Mouse (Mus musculus) limb, embryonic 12.5 days (tissue): ENCODE data around the gene Gpr6. TPM values are rescaled to one million over a fixed set of nuclear protein-coding genes. Genes with fewer than 3 reads are reported as not detected.
A peak's percentile ranks its signal among the peaks of the same experiment; 100 is the strongest.

Experiments used
- ATAC-seq: fragments of 200-750 bp; cut with Nextera tagmentation; 2 replicates; pipeline ENCODE4 v1.8.0; 2017; ENCODE audit warnings: low read depth, moderate TSS enrichment; ENCODE audit not compliant: insufficient number of reproducible peaks, insufficient read depth, low FRiP score, low TSS enrichment
- H3K27ac ChIP-seq: fragments of 300-500 bp; sonication (generic); 2 replicates; pipeline ENCODE4 v1.5.1; 2016; ENCODE audit warnings: mild to moderate bottlenecking, moderate library complexity
- H3K27me3 ChIP-seq: fragments of 300-500 bp; sonication (generic); 2 replicates; pipeline ENCODE4 v1.6.1; 2016; ENCODE audit warnings: mild to moderate bottlenecking, moderate library complexity
- H3K36me3 ChIP-seq: fragments of 300-500 bp; sonication (generic); 2 replicates; pipeline ENCODE4 v1.6.1; 2016; ENCODE audit warnings: mild to moderate bottlenecking, moderate library complexity
- H3K4me1 ChIP-seq: fragments of 300-500 bp; sonication (generic); replicated peaks from 2 replicates; pipeline ENCODE4 v1.6.1; 2016
- H3K4me2 ChIP-seq: fragments of 300-500 bp; sonication (generic); 2 replicates; pipeline ENCODE4 v1.6.1; 2016; ENCODE audit warnings: mild to moderate bottlenecking, moderate library complexity
- H3K4me3 ChIP-seq: fragments of 300-500 bp; sonication (generic); replicated peaks from 2 replicates; pipeline ENCODE4 v1.5.1; 2016; ENCODE audit warnings: mild to moderate bottlenecking
- H3K9ac ChIP-seq: fragments of 300-500 bp; sonication (generic); replicated peaks from 2 replicates; pipeline ENCODE4 v1.6.1; 2016; ENCODE audit warnings: mild to moderate bottlenecking, moderate library complexity
- H3K9me3 ChIP-seq: fragments of 300-500 bp; sonication (generic); 2 replicates; pipeline ENCODE4 v1.6.1; 2016; ENCODE audit warnings: mild to moderate bottlenecking, moderate library complexity
- WGBS: fragments of 180-500 bp; shearing (Covaris S2); methylation state at CpG from one replicate; pipeline ENCODE4 v1.1.7; 2016; 5-methylcytosine and 5-hydroxymethylcytosine counted together
- polyA plus RNA-seq: library from polyadenylated mRNA; unstranded; fragments of >200 nt; fragmentation: Nextera tagmentation; extraction: Ambion mirVana; gene quantifications from 2 replicates; pipeline ENCODE4 v1.2.1, GENCODE M21; 2016

Gene Gpr6
- polyA plus RNA-seq, 1 experiment from 2014 or later, result not detected

DNA sequence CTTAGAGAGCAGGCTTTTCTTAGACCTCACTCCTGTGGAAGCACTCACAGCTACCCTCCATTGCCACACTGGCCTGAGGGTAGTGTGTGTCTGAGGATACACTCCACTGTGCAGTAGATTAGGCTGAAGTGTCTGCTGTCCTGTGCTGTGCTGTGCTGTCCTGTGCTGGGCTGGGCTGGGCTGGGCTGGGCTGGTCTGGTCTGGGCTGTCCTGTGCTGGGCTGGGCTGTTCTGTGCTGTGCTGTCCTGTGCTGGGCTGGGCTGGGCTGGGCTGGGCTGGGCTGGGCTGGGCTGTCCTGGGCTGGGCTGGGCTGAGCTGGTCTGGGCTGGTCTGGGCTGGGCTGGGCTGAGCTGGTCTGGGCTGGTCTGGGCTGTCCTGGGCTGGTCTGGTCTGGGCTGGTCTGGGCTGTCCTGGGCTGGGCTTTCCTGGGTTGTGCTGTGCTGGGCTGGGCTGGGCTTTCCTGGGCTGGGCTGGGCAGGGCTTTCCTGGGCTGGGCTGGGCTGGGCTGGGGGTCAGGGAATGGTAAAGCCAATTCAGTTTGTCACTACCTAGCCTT is 31.5 kb downstream of the Gpr6 start:
- Histone ChIP-seq H3K4me2 (no peak overlapping the region), H3K9me3 (no peaks in the 10 kb centered on the region), H3K27me3 (no peaks in the 10 kb centered on the region), H3K27ac (no peak overlapping the region), H3K36me3 (no peaks in the 10 kb centered on the region), H3K4me3 (no peak overlapping the region), H3K9ac (no peak overlapping the region), H3K4me1 (no peaks in the 10 kb centered on the region)
- ATAC-seq, result peak; percentile 42; the same call in 1 of the 2 replicates

GRCm38 (mm10) chr10:41038476-41038875 is 33.6 kb downstream of the Gpr6 start:
- Histone ChIP-seq H3K4me2 (no peak overlapping the region), H3K9me3 (no peaks in the 10 kb centered on the region), H3K9ac (no peak overlapping the region), H3K36me3 (no peaks in the 10 kb centered on the region), H3K27ac (no peak overlapping the region), H3K4me3 (no peak overlapping the region), H3K4me1 (no peaks in the 10 kb centered on the region), H3K27me3 (no peaks in the 10 kb centered on the region)
- 88% methylated on average over 6 of the region's 6 CpGs for WGBS
- ATAC-seq, result no peak

- Histone ChIP-seq H3K9ac (no peak overlapping the region), H3K4me1 (no peaks in the 10 kb centered on the region), H3K9me3 (no peaks in the 10 kb centered on the region), H3K27ac (no peak overlapping the region), H3K27me3 (no peaks in the 10 kb centered on the region), H3K4me2 (no peak overlapping the region), H3K36me3 (no peaks in the 10 kb centered on the region), H3K4me3 (no peak overlapping the region)
- WGBS, result 68% methylated on average over 8 of the region's 8 CpGs
- no peak for ATAC-seq
These were observed 34.4 kb downstream of the Gpr6 start for GRCm38 (mm10) chr10:41037722-41038121.

DNA sequence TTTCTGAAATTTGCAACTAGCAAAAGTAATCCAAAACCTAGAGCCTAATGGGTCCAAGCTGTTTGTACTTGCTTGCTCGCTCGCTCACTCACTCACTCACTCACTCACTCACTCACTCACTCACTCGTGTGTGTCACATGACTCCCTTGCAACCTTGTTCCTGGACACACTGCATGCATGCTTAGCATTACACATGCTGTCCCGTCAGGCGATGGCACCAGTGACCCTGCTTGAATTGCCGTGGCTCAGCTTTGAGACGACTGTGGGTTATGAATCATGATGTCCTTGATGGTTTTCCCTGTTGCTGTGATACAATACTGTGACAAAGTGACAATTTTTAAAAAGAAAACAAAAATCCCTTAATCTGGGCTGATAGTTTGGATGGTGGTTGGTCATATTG is 39.3 kb downstream of the Gpr6 start:
- H3K36me3 ChIP-seq, result no peaks in the 10 kb centered on the region
- H3K4me3 ChIP-seq, result no peak overlapping the region
- no peaks in the 10 kb centered on the region for H3K27me3 ChIP-seq
- ATAC-seq, result no peak
- H3K9ac ChIP-seq, result no peak overlapping the region
- WGBS, result 79% methylated on average over 7 of the region's 7 CpGs
- H3K9me3 ChIP-seq, result no peaks in the 10 kb centered on the region
- H3K4me2 ChIP-seq, result no peak overlapping the region
- no peaks in the 10 kb centered on the region for H3K4me1 ChIP-seq
- no peak overlapping the region for H3K27ac ChIP-seq

DNA sequence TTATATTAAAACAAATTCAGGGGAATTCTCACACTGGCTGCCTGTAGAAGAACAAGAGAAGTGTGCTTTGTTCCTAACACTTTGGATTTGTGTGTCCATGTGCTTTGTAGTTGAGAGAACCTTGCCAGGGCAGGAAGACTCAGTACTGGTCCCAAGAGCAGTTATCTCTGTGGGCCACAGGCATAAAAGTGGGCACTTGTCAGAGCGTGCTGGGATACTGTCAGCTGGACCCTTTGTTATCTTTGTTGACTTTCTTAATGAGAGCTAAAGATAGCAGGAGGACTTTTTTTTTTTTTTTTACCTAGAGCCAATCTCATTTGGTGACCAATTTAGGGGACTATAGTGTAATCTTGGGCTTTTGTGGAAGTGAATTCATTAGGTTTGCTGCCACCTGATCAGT is 47.2 kb downstream of the Gpr6 start:
- no peak overlapping the region for H3K4me3 ChIP-seq
- no peaks in the 10 kb centered on the region for H3K27me3 ChIP-seq
- WGBS, result 50% methylated on average over 1 of the region's 1 CpGs
- no peaks in the 10 kb centered on the region for H3K4me1 ChIP-seq
- H3K27ac ChIP-seq, result no peak overlapping the region
- ATAC-seq, result no peak
- no peak overlapping the region for H3K4me2 ChIP-seq
- no peak overlapping the region for H3K9ac ChIP-seq
- no peaks in the 10 kb centered on the region for H3K36me3 ChIP-seq
- no peaks in the 10 kb centered on the region for H3K9me3 ChIP-seq

- Histone ChIP-seq H3K9ac (no peak overlapping the region), H3K27ac (no peak overlapping the region), H3K9me3 (no peaks in the 10 kb centered on the region), H3K4me3 (no peak overlapping the region), H3K4me1 (no peaks in the 10 kb centered on the region), H3K27me3 (no peaks in the 10 kb centered on the region), H3K4me2 (no peak overlapping the region), H3K36me3 (no peaks in the 10 kb centered on the region)
- no peak for ATAC-seq
- 41% methylated on average over 1 of the region's 1 CpGs for WGBS
These were observed 47.7 kb downstream of the Gpr6 start for GRCm38 (mm10) chr10:41024406-41024805.

DNA sequence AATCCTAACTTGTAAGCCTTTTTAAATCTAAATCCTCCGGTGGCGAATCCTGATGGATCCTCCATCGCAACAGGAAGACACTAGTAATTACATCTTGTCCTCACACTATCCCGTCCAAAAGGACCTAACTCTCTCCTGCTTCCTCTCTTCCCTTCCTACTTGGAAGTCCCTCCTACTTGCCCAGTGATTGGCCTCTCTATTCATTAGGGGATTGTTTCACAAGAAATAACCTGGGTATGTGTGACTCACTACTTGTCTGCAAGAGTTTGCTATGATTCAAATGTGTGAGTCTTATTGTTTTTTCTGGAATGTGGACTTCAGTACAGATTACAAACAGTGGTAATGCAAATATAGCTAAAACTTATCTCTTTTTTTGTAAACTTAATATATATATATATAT is 49.9 kb downstream of the Gpr6 start:
- no peak for ATAC-seq
- no peak overlapping the region for H3K27ac ChIP-seq
- H3K4me1 ChIP-seq, result no peaks in the 10 kb centered on the region
- no peaks in the 10 kb centered on the region for H3K36me3 ChIP-seq
- WGBS, result 93% methylated on average over 4 of the region's 4 CpGs
- no peak overlapping the region for H3K4me3 ChIP-seq
- H3K4me2 ChIP-seq, result no peak overlapping the region
- H3K27me3 ChIP-seq, result no peaks in the 10 kb centered on the region
- H3K9ac ChIP-seq, result no peak overlapping the region
- no peaks in the 10 kb centered on the region for H3K9me3 ChIP-seq

Other genes starting within 250 kb of the Gpr6 start
- 39.6 and 41.7 TPM in 2 replicates for gene Cdc40, start 189.0 kb downstream of the Gpr6 start, polyA plus RNA-seq
- gene Wasf1, start 188.8 kb downstream of the Gpr6 start, polyA plus RNA-seq, result 31.3 and 35.5 TPM in 2 replicates
- gene Fig4, start 231.0 kb upstream of the Gpr6 start, polyA plus RNA-seq, result 12.9 and 15.1 TPM in 2 replicates
- gene Ak9, start 231.7 kb upstream of the Gpr6 start, polyA plus RNA-seq, result 0.03 and 0.05 TPM in 2 replicates